Comparison of ENCODE assay signal across 8 mouse cellular contexts in genomic region chr10:61783621-61784251, GRCm38 (mm10). TPM values are rescaled to one million over a fixed set of nuclear protein-coding genes. Genes with fewer than 3 reads are reported as not detected.
DNase-seq lines count a peak whose midpoint lies in the region; ATAC-seq and TF ChIP-seq lines count a peak whose summit lies in the region.

H2afy2 (minus strand) TSS chr10:61784147.

- peaks cover 8% of the 10 kb centered on the region for H3K4me1 ChIP-seq in hindbrain, postnatal 0 days (ENCODE audit: insufficient read depth, low read length)

- H3K27ac ChIP-seq in hindbrain, postnatal 0 days, result peak within 1 kb of the TSS; percentile 99

- no peaks in the 10 kb centered on the region for H3K36me3 ChIP-seq in hindbrain, postnatal 0 days (ENCODE audit: insufficient read depth, low read length)

- H3K4me3 ChIP-seq in hindbrain, postnatal 0 days (ENCODE audit: low read length), result peak within 1 kb of the TSS; percentile 89

- peak; percentile 73 for TF ChIP-seq CTCF in hindbrain, postnatal 0 days (IDR thresholded peaks at IDR 0.05; ENCODE audit: low read depth)

- WGBS in hindbrain, postnatal 0 days, result under 1% methylated on average over 49 of the region's 50 CpGs

- H3K4me2 ChIP-seq in hindbrain, postnatal 0 days (ENCODE audit: low read depth, low read length), result peak within 1 kb of the TSS; percentile 63

- H3K9ac ChIP-seq in hindbrain, postnatal 0 days (replicated peaks; ENCODE audit: low read length), result peak within 1 kb of the TSS; percentile 99

- no peaks in the 10 kb centered on the region for H3K9me3 ChIP-seq in hindbrain, postnatal 0 days (ENCODE audit: low read length)

- ATAC-seq in common myeloid progenitor, adult 5-6 weeks (replicated peaks; ENCODE audit: low read depth, poor library complexity, severe bottlenecking), result peak; percentile 46
- peak; percentile 92 for ATAC-seq in hindbrain, postnatal 0 days
- no peak for ATAC-seq in monocyte, adult 5-6 weeks (replicated peaks; ENCODE audit: insufficient number of reproducible peaks, low FRiP score, low TSS enrichment, poor library complexity, severe bottlenecking)

- DNase-seq in adrenal gland, adult 18-20 months (ENCODE audit: low spot score in 2 of 2), result peak; percentile 52 to 58
- peak; percentile 49 for DNase-seq in gastrocnemius, postnatal 10 days
- DNase-seq in hindbrain, postnatal 0 days (ENCODE audit: low spot score), result peak; percentile 90
- DNase-seq in left cerebral cortex, adult 8-10 months (ENCODE audit: low spot score in 2 of 2), result peak; percentile 54 to 73
- peak; percentile 58 for DNase-seq in lung, postnatal 36 days
- peak; percentile 73 for DNase-seq in right cerebral cortex, postnatal 14 days

- H3K27me3 ChIP-seq in hindbrain, postnatal 0 days (ENCODE audit: insufficient read depth, low read length), result no peaks in the 10 kb centered on the region

RNA-seq across cellular contexts. Expression of gene H2afy2, which starts in this region (rescaled TPM):
- 1 to 10 TPM; 6.9 to 7.4 TPM for total RNA-seq in adrenal gland, adult 18-20 months (2021)
- 1.2 and 1.8 TPM in 2 replicates for total RNA-seq in common myeloid progenitor, adult 5-6 weeks (2017)
- total RNA-seq in gastrocnemius, postnatal 10 days (2021), result 1 to 10 TPM; 4.7 to 7.8 TPM
- total RNA-seq in hindbrain, postnatal 0 days (2014; rRNA removed), result 90.4 and 97.7 TPM in 2 replicates
- polyA plus RNA-seq in hindbrain, postnatal 0 days (2015; fragmentation: Nextera tagmentation; extraction: Ambion mirVana), result 157 and 162 TPM in 2 replicates
- total RNA-seq in left cerebral cortex, adult 8-10 months (2022), result 10 to 100 TPM; 18.9 to 24.8 (median 19.9) TPM
- total RNA-seq in monocyte, adult 5-6 weeks (2017), result 0.58 TPM in 1 of 3 replicates, not detected in the others
